Mouse (Mus musculus): ENCODE data around the gene A530016L24Rik. TPM values are rescaled to one million over a fixed set of nuclear protein-coding genes. Genes with fewer than 3 reads are reported as not detected.

The A530016L24Rik gene
- polyA plus RNA-seq, 1 experiment from 2014 or later = 4.8 TPM

GRCm38 (mm10) chr12:112510365-112510732 is 21.1 kb downstream of the A530016L24Rik start:
- Histone ChIP-seq H3K4me1 (ENCODE audit: control insufficient read depth, insufficient read depth, low read length) (peaks cover 4% of the 10 kb centered on the region; the same call in 1 of the 2 replicates), H3K27ac (ENCODE audit: low read length) (no peak overlapping the region), H3K4me3 (ENCODE audit: low read length) (no peak overlapping the region), H3K36me3 (ENCODE audit: control insufficient read depth, insufficient read depth) (no peaks in the 10 kb centered on the region), H3K4me2 (ENCODE audit: low read depth, low read length) (peak overlapping the region; percentile 62; the same call in 1 of the 2 replicates), H3K27me3 (ENCODE audit: control insufficient read depth, insufficient read depth, low read length) (peaks cover 34% of the 10 kb centered on the region), H3K9me3 (replicated peaks; ENCODE audit: control insufficient read depth, low read length) (no peaks in the 10 kb centered on the region), H3K9ac (ENCODE audit: low read length) (no peak overlapping the region)
- ATAC-seq (replicated peaks; ENCODE audit: extremely low read depth, insufficient read depth, low FRiP score) = no peak
- 21% methylated on average over 7 of the region's 7 CpGs for WGBS

- ATAC-seq (replicated peaks; ENCODE audit: extremely low read depth, insufficient read depth, low FRiP score) = no peak; the same call in 1 of the 2 replicates
- H3K9ac ChIP-seq (ENCODE audit: low read length) = no peak overlapping the region
- H3K36me3 ChIP-seq (ENCODE audit: control insufficient read depth, insufficient read depth) = no peaks in the 10 kb centered on the region
- peak overlapping the region; percentile 62 for H3K4me2 ChIP-seq (ENCODE audit: low read depth, low read length)
- H3K4me1 ChIP-seq (ENCODE audit: control insufficient read depth, insufficient read depth, low read length) = peaks cover 4% of the 10 kb centered on the region; the same call in 1 of the 2 replicates
- H3K27ac ChIP-seq (ENCODE audit: low read length) = no peak overlapping the region
- 1% methylated on average over 62 of the region's 62 CpGs for whole genome bisulfite sequencing
- H3K9me3 ChIP-seq (replicated peaks; ENCODE audit: control insufficient read depth, low read length) = no peaks in the 10 kb centered on the region
- H3K27me3 ChIP-seq (ENCODE audit: control insufficient read depth, insufficient read depth, low read length) = peaks cover 34% of the 10 kb centered on the region
- peak overlapping the region; percentile 41 for H3K4me3 ChIP-seq (ENCODE audit: low read length)
Observed at GRCm38 (mm10) chr12:112510733-112511372, 21.6 kb downstream of the A530016L24Rik start.

- Histone ChIP-seq H3K4me3 (ENCODE audit: low read length) (no peak overlapping the region), H3K4me2 (ENCODE audit: low read depth, low read length) (no peak overlapping the region), H3K4me1 (ENCODE audit: control insufficient read depth, insufficient read depth, low read length) (peaks cover 23% of the 10 kb centered on the region), H3K27ac (ENCODE audit: low read length) (no peak overlapping the region), H3K9ac (ENCODE audit: low read length) (no peak overlapping the region), H3K9me3 (replicated peaks; ENCODE audit: control insufficient read depth, low read length) (no peaks in the 10 kb centered on the region), H3K27me3 (ENCODE audit: control insufficient read depth, insufficient read depth, low read length) (peaks cover 24% of the 10 kb centered on the region), H3K36me3 (ENCODE audit: control insufficient read depth, insufficient read depth) (no peaks in the 10 kb centered on the region)
- no peak for ATAC-seq (replicated peaks; ENCODE audit: extremely low read depth, insufficient read depth, low FRiP score)
- 50% methylated on average over 3 of the region's 3 CpGs for WGBS
Observed at GRCm38 (mm10) chr12:112514897-112515296, 25.6 kb downstream of the A530016L24Rik start.

GRCm38 (mm10) chr12:112516697-112517337 is 27.6 kb downstream of the A530016L24Rik start, which contains the start of gene Tmem179:
Gene Tmem179, minus strand, starts transcription at chr12:112516747.
- no peak within 1 kb of the TSS for H3K4me3 ChIP-seq (ENCODE audit: low read length)
- WGBS = 17% methylated on average over 14 of the region's 14 CpGs

GRCm38 (mm10) chr12:112518105-112518504 is 28.9 kb downstream of the A530016L24Rik start:
- 9% methylated on average over 4 of the region's 4 CpGs for WGBS
- peak; percentile 72 for ATAC-seq (replicated peaks; ENCODE audit: extremely low read depth, insufficient read depth, low FRiP score)
- no peak overlapping the region for H3K4me2 ChIP-seq (ENCODE audit: low read depth, low read length)
- H3K27ac ChIP-seq (ENCODE audit: low read length) = peak overlapping the region; percentile 69
- H3K36me3 ChIP-seq (ENCODE audit: control insufficient read depth, insufficient read depth) = no peaks in the 10 kb centered on the region
- H3K9ac ChIP-seq (ENCODE audit: low read length) = no peak overlapping the region
- H3K9me3 ChIP-seq (replicated peaks; ENCODE audit: control insufficient read depth, low read length) = no peaks in the 10 kb centered on the region
- no peak overlapping the region for H3K4me3 ChIP-seq (ENCODE audit: low read length)
- H3K27me3 ChIP-seq (ENCODE audit: control insufficient read depth, insufficient read depth, low read length) = no peaks in the 10 kb centered on the region; the same call in 1 of the 2 replicates
- peaks cover 18% of the 10 kb centered on the region for H3K4me1 ChIP-seq (ENCODE audit: control insufficient read depth, insufficient read depth, low read length)

More at GRCm38 (mm10) chr12:112516697-112517337, 27.6 kb downstream of the A530016L24Rik start, which contains the start of gene Tmem179:
- H3K27ac ChIP-seq (ENCODE audit: low read length) = peak within 1 kb of the TSS; percentile 55
- peaks cover 8% of the 10 kb centered on the region for H3K27me3 ChIP-seq (ENCODE audit: control insufficient read depth, insufficient read depth, low read length)
- peak within 1 kb of the TSS; percentile 9; the same call in 1 of the 2 replicates for H3K4me2 ChIP-seq (ENCODE audit: low read depth, low read length)
- peak; percentile 61 for ATAC-seq (replicated peaks; ENCODE audit: extremely low read depth, insufficient read depth, low FRiP score)
- H3K9me3 ChIP-seq (replicated peaks; ENCODE audit: control insufficient read depth, low read length) = no peaks in the 10 kb centered on the region
- no peaks in the 10 kb centered on the region for H3K36me3 ChIP-seq (ENCODE audit: control insufficient read depth, insufficient read depth)
- H3K9ac ChIP-seq (ENCODE audit: low read length) = no peak within 1 kb of the TSS
- H3K4me1 ChIP-seq (ENCODE audit: control insufficient read depth, insufficient read depth, low read length) = peaks cover 18% of the 10 kb centered on the region

GRCm38 (mm10) chr12:112533758-112534157 is 44.5 kb downstream of the A530016L24Rik start:
- 69% methylated on average over 4 of the region's 4 CpGs for WGBS
- H3K9me3 ChIP-seq (replicated peaks; ENCODE audit: control insufficient read depth, low read length) = no peaks in the 10 kb centered on the region
- H3K4me2 ChIP-seq (ENCODE audit: low read depth, low read length) = no peak overlapping the region
- ATAC-seq (replicated peaks; ENCODE audit: extremely low read depth, insufficient read depth, low FRiP score) = no peak
- peaks cover 3% of the 10 kb centered on the region for H3K27me3 ChIP-seq (ENCODE audit: control insufficient read depth, insufficient read depth, low read length)
- no peaks in the 10 kb centered on the region for H3K4me1 ChIP-seq (ENCODE audit: control insufficient read depth, insufficient read depth, low read length)
- no peak overlapping the region for H3K27ac ChIP-seq (ENCODE audit: low read length)
- no peaks in the 10 kb centered on the region for H3K36me3 ChIP-seq (ENCODE audit: control insufficient read depth, insufficient read depth)
- no peak overlapping the region for H3K4me3 ChIP-seq (ENCODE audit: low read length)
- no peak overlapping the region for H3K9ac ChIP-seq (ENCODE audit: low read length)

- Histone ChIP-seq H3K4me3 (ENCODE audit: low read length) (no peak overlapping the region), H3K27me3 (ENCODE audit: control insufficient read depth, insufficient read depth, low read length) (peaks cover 3% of the 10 kb centered on the region), H3K9me3 (replicated peaks; ENCODE audit: control insufficient read depth, low read length) (no peaks in the 10 kb centered on the region), H3K36me3 (ENCODE audit: control insufficient read depth, insufficient read depth) (no peaks in the 10 kb centered on the region), H3K4me2 (ENCODE audit: low read depth, low read length) (no peak overlapping the region), H3K4me1 (ENCODE audit: control insufficient read depth, insufficient read depth, low read length) (0 out of 2 replicates have a peak, but pooled peaks cover 4% of the 10 kb centered on the region), H3K27ac (ENCODE audit: low read length) (no peak overlapping the region), H3K9ac (ENCODE audit: low read length) (no peak overlapping the region)
- no peak for ATAC-seq (replicated peaks; ENCODE audit: extremely low read depth, insufficient read depth, low FRiP score)
- WGBS = 75% methylated on average over 6 of the region's 6 CpGs
Observed at GRCm38 (mm10) chr12:112537233-112537632, 48.0 kb downstream of the A530016L24Rik start.

- 72% methylated on average over 9 of the region's 9 CpGs for WGBS
Observed at GRCm38 (mm10) chr12:112538356-112538755, 49.1 kb downstream of the A530016L24Rik start.

GRCm38 (mm10) chr12:112539466-112539965 is 50.3 kb downstream of the A530016L24Rik start:
- 88% methylated on average over 7 of the region's 7 CpGs for WGBS
- no peaks in the 10 kb centered on the region for H3K36me3 ChIP-seq (ENCODE audit: control insufficient read depth, insufficient read depth)

More at GRCm38 (mm10) chr12:112538356-112538755, 49.1 kb downstream of the A530016L24Rik start:
- H3K27me3 ChIP-seq (ENCODE audit: control insufficient read depth, insufficient read depth, low read length) = peaks cover 3% of the 10 kb centered on the region
- H3K4me3 ChIP-seq (ENCODE audit: low read length) = no peak overlapping the region
- no peak overlapping the region for H3K4me2 ChIP-seq (ENCODE audit: low read depth, low read length)
- H3K4me1 ChIP-seq (ENCODE audit: control insufficient read depth, insufficient read depth, low read length) = 0 out of 2 replicates have a peak, but pooled peaks cover 4% of the 10 kb centered on the region
- H3K27ac ChIP-seq (ENCODE audit: low read length) = no peak overlapping the region
- no peak overlapping the region for H3K9ac ChIP-seq (ENCODE audit: low read length)
- no peak for ATAC-seq (replicated peaks; ENCODE audit: extremely low read depth, insufficient read depth, low FRiP score)
- no peaks in the 10 kb centered on the region for H3K36me3 ChIP-seq (ENCODE audit: control insufficient read depth, insufficient read depth)
- H3K9me3 ChIP-seq (replicated peaks; ENCODE audit: control insufficient read depth, low read length) = no peaks in the 10 kb centered on the region

More at GRCm38 (mm10) chr12:112539466-112539965, 50.3 kb downstream of the A530016L24Rik start:
- no peaks in the 10 kb centered on the region for H3K9me3 ChIP-seq (replicated peaks; ENCODE audit: control insufficient read depth, low read length)
- no peak overlapping the region for H3K9ac ChIP-seq (ENCODE audit: low read length)
- H3K4me2 ChIP-seq (ENCODE audit: low read depth, low read length) = no peak overlapping the region
- no peak for ATAC-seq (replicated peaks; ENCODE audit: extremely low read depth, insufficient read depth, low FRiP score)
- no peak overlapping the region for H3K4me3 ChIP-seq (ENCODE audit: low read length)
- H3K27ac ChIP-seq (ENCODE audit: low read length) = no peak overlapping the region
- H3K4me1 ChIP-seq (ENCODE audit: control insufficient read depth, insufficient read depth, low read length) = 0 out of 2 replicates have a peak, but pooled peaks cover 4% of the 10 kb centered on the region
- H3K27me3 ChIP-seq (ENCODE audit: control insufficient read depth, insufficient read depth, low read length) = no peaks in the 10 kb centered on the region; the same call in 1 of the 2 replicates

All from heart, embryonic 16.5 days (tissue).